Mouse (Mus musculus) heart, embryonic 16.5 days (tissue): ENCODE measurements around the gene Rgmb. TPM values are rescaled to one million over a fixed set of nuclear protein-coding genes. Genes with fewer than 3 reads are reported as not detected.

Source experiments
- ATAC-seq: fragments of 200-750 bp; cut with Nextera tagmentation; replicated peaks from 2 replicates; pipeline ENCODE4 v1.8.0; 2017; ENCODE audit warnings: moderate number of reproducible peaks; ENCODE audit not compliant: insufficient read depth, low FRiP score; ENCODE audit errors: extremely low read depth
- H3K27ac ChIP-seq: fragments of 300-500 bp; sonication (generic); 2 replicates; pipeline ENCODE4 v1.5.1; 2014; ENCODE audit warnings: mild to moderate bottlenecking, low read length, control low read depth, moderate library complexity
- H3K27me3 ChIP-seq: fragments of 300-500 bp; sonication (generic); 2 replicates; pipeline ENCODE4 v1.6.1; 2014; ENCODE audit warnings: low read length, mixed read lengths; ENCODE audit not compliant: control insufficient read depth, insufficient read depth
- H3K36me3 ChIP-seq: fragments of 300-500 bp; sonication (generic); 2 replicates; pipeline ENCODE4 v1.6.1; 2014; ENCODE audit not compliant: control insufficient read depth, insufficient read depth
- H3K4me1 ChIP-seq: fragments of 300-500 bp; sonication (generic); 2 replicates; pipeline ENCODE4 v1.6.1; 2014; ENCODE audit warnings: low read length, mixed read lengths; ENCODE audit not compliant: control insufficient read depth, insufficient read depth
- H3K4me2 ChIP-seq: fragments of 300-500 bp; sonication (generic); 2 replicates; pipeline ENCODE4 v1.6.1; 2014; ENCODE audit warnings: low read depth, mild to moderate bottlenecking, control low read depth, low read length
- H3K4me3 ChIP-seq: fragments of 300-500 bp; sonication (generic); 2 replicates; pipeline ENCODE4 v1.5.1; 2014; ENCODE audit warnings: mild to moderate bottlenecking, control low read depth, low read length
- H3K9ac ChIP-seq: fragments of 300-500 bp; sonication (generic); 2 replicates; pipeline ENCODE4 v1.6.1; 2014; ENCODE audit warnings: low read length, control low read depth
- H3K9me3 ChIP-seq: fragments of 300-500 bp; sonication (generic); replicated peaks from 2 replicates; pipeline ENCODE4 v1.6.1; 2016; ENCODE audit warnings: low read length; ENCODE audit not compliant: control insufficient read depth
- WGBS: fragments of 180-500 bp; shearing (Covaris S2); extraction: QIAGEN DNeasy Blood & Tissue Kit; methylation state at CpG from one replicate; pipeline ENCODE4 v1.1.7; 2014; 5-methylcytosine and 5-hydroxymethylcytosine counted together
- polyA plus RNA-seq: library from polyadenylated mRNA; unstranded; fragments of >200 nt; fragmentation: Nextera tagmentation; extraction: Ambion mirVana; gene quantifications from 2 replicates; pipeline ENCODE4 v1.2.1, GENCODE M21; 2015

The Rgmb gene
- polyA plus RNA-seq, 1 experiment from 2014 or later: 8.9 TPM

- peaks cover 10% of the 10 kb centered on the region; the same call in 1 of the 2 replicates for H3K4me1 ChIP-seq
- no peak overlapping the region for H3K9ac ChIP-seq
- H3K4me3 ChIP-seq: no peak overlapping the region
- WGBS: 17% methylated on average over 8 of the region's 8 CpGs
- no peaks in the 10 kb centered on the region for H3K36me3 ChIP-seq
- H3K9me3 ChIP-seq: no peaks in the 10 kb centered on the region
- H3K27me3 ChIP-seq: peaks cover 3% of the 10 kb centered on the region
- H3K27ac ChIP-seq: no peak overlapping the region
- no peak overlapping the region for H3K4me2 ChIP-seq
- no peak for ATAC-seq
Observed at GRCm38 (mm10) chr17:15831810-15832209, 971 bp upstream of the Rgmb start.

GRCm38 (mm10) chr17:15830171-15830765, 571 bp downstream of the Rgmb start:
- Histone ChIP-seq H3K27ac (peak overlapping the region; percentile 59), H3K9me3 (no peaks in the 10 kb centered on the region), H3K4me2 (peak overlapping the region; percentile 95), H3K4me1 (peaks cover 10% of the 10 kb centered on the region; the same call in 1 of the 2 replicates), H3K4me3 (peak overlapping the region; percentile 69), H3K36me3 (no peaks in the 10 kb centered on the region), H3K27me3 (peaks cover 3% of the 10 kb centered on the region), H3K9ac (peak overlapping the region; percentile 39)
- WGBS: 1% methylated on average over 34 of the region's 34 CpGs
- no peak for ATAC-seq

GRCm38 (mm10) chr17:15829198-15830170, 1.4 kb downstream of the Rgmb start:
- Histone ChIP-seq H3K9me3 (no peaks in the 10 kb centered on the region), H3K4me1 (peaks cover 12% of the 10 kb centered on the region), H3K36me3 (no peaks in the 10 kb centered on the region), H3K4me3 (peak overlapping the region; percentile 69), H3K9ac (peak overlapping the region; percentile 39), H3K27me3 (peaks cover 3% of the 10 kb centered on the region), H3K27ac (peak overlapping the region; percentile 59), H3K4me2 (peak overlapping the region; percentile 95)
- WGBS: 4% methylated on average over 20 of the region's 20 CpGs
- no peak for ATAC-seq

GRCm38 (mm10) chr17:15828131-15828917, 2.5 kb downstream of the Rgmb start:
- no peaks in the 10 kb centered on the region for H3K9me3 ChIP-seq
- no peak overlapping the region for H3K4me3 ChIP-seq
- H3K27me3 ChIP-seq: peaks cover 3% of the 10 kb centered on the region
- H3K9ac ChIP-seq: no peak overlapping the region
- 58% methylated on average over 8 of the region's 8 CpGs for WGBS
- peaks cover 20% of the 10 kb centered on the region for H3K4me1 ChIP-seq
- ATAC-seq: no peak
- H3K4me2 ChIP-seq: no peak overlapping the region
- no peak overlapping the region for H3K27ac ChIP-seq
- H3K36me3 ChIP-seq: no peaks in the 10 kb centered on the region

GRCm38 (mm10) chr17:15826928-15827327, 3.9 kb downstream of the Rgmb start:
- Histone ChIP-seq H3K36me3 (no peaks in the 10 kb centered on the region), H3K9ac (peak overlapping the region; percentile 72), H3K4me2 (peak overlapping the region; percentile 85), H3K4me3 (peak overlapping the region; percentile 93), H3K4me1 (peaks cover 20% of the 10 kb centered on the region), H3K9me3 (no peaks in the 10 kb centered on the region), H3K27me3 (no peaks in the 10 kb centered on the region), H3K27ac (peak overlapping the region; percentile 69)
- peak; percentile 2; the same call in 1 of the 2 replicates for ATAC-seq
- WGBS: under 1% methylated on average over 18 of the region's 18 CpGs

GRCm38 (mm10) chr17:15826444-15826909, 4.4 kb downstream of the Rgmb start:
- under 1% methylated on average over 34 of the region's 34 CpGs for WGBS

GRCm38 (mm10) chr17:15825481-15826396, 5.1 kb downstream of the Rgmb start:
- ATAC-seq: peak; percentile 39
- Histone ChIP-seq H3K36me3 (no peaks in the 10 kb centered on the region), H3K4me3 (peak overlapping the region; percentile 93), H3K27ac (peak overlapping the region; percentile 90), H3K4me1 (peaks cover 20% of the 10 kb centered on the region), H3K9me3 (no peaks in the 10 kb centered on the region), H3K9ac (peak overlapping the region; percentile 94), H3K4me2 (peak overlapping the region; percentile 85), H3K27me3 (no peaks in the 10 kb centered on the region)
- under 1% methylated on average over 92 of the region's 102 CpGs for WGBS

More at GRCm38 (mm10) chr17:15826444-15826909, 4.4 kb downstream of the Rgmb start:
- Histone ChIP-seq H3K9me3 (no peaks in the 10 kb centered on the region), H3K36me3 (no peaks in the 10 kb centered on the region), H3K4me1 (peaks cover 20% of the 10 kb centered on the region), H3K9ac (peak overlapping the region; percentile 94), H3K4me2 (peak overlapping the region; percentile 85), H3K27ac (peak overlapping the region; percentile 90), H3K4me3 (peak overlapping the region; percentile 93), H3K27me3 (no peaks in the 10 kb centered on the region)
- peak; percentile 96 for ATAC-seq

- peak overlapping the region; percentile 38 for H3K27ac ChIP-seq
- WGBS: 29% methylated on average over 3 of the region's 3 CpGs
- ATAC-seq: no peak
- peak overlapping the region; percentile 85 for H3K4me2 ChIP-seq
- H3K4me3 ChIP-seq: peak overlapping the region; percentile 93
- H3K36me3 ChIP-seq: no peaks in the 10 kb centered on the region
- no peaks in the 10 kb centered on the region for H3K27me3 ChIP-seq
- no peaks in the 10 kb centered on the region for H3K9me3 ChIP-seq
- H3K4me1 ChIP-seq: peaks cover 23% of the 10 kb centered on the region
- peak overlapping the region; percentile 94 for H3K9ac ChIP-seq
Observed at GRCm38 (mm10) chr17:15824854-15825253, 6.0 kb downstream of the Rgmb start.
